Mouse (Mus musculus): ENCODE data around the gene Wnt11. TPM values are rescaled to one million over a fixed set of nuclear protein-coding genes. Genes with fewer than 3 reads are reported as not detected.

Gene Wnt11
- polyA plus RNA-seq, 2 experiments = 39.1 to 115 TPM

DNA sequence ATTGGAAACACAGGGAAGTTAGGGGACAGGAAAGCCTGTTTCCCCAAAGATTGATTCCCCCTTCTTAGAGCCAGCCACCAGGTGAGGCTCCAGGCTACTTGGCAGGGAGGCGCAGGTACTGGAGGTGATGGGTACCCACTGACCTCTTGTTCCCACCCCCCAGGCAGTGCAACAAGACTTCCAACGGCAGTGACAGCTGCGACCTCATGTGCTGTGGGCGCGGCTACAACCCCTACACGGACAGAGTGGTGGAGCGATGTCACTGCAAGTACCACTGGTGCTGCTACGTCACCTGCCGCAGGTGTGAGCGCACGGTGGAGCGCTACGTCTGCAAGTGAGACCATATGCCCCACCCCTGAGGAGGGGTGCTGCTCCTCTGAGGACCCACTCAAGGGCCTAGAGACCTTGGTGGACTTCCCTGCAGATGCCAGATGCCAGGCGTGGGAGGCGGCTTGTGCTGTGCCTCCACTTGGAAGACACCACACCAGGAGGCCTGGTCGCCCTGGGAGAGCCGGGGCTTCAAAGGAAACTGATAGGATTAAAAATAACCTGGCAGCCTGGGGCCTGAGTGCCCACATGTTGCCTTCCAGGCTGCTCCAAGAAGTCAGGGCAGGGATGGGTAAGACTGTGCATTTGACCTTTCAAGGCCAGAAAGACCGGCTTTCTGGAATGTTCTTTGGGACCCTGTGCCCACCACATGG lies 18.2 kb downstream of the Wnt11 start:
- TF ChIP-seq POLR2A (IDR thresholded peaks at IDR 0.05; ENCODE audit: borderline replicate concordance, extremely low read depth, insufficient read depth, insufficient read length) = no peak

DNA sequence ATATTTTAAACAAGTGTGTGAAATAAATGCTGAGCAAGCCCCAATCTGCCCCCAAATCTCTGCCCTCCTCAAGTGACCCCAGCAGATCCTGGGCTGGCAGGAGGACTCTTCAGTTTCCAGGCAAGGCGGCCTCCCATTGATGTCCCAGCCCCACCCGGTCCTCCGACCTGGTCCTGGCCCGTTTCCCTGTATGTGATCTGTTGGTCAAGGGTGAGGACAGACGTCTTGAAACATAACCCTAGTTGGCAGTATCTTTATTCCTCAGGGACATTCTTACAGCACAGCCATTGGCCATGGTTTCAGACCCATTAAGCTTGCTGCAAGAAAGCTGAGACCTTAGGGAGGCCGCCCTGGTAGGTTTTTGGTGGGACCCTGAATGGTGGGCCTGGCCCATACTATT lies 18.9 kb downstream of the Wnt11 start:
- no peak overlapping the region for H3K27ac ChIP-seq (replicated peaks; ENCODE audit: low read depth, low read length)
- no peaks in the 10 kb centered on the region for H3K9me3 ChIP-seq (ENCODE audit: control insufficient read depth, low read length)
- peaks cover 34% of the 10 kb centered on the region for H3K4me1 ChIP-seq (ENCODE audit: control insufficient read depth, insufficient read depth, low read length)
- no peak overlapping the region for H3K4me3 ChIP-seq (replicated peaks; ENCODE audit: low read length)
- H3K4me2 ChIP-seq (replicated peaks; ENCODE audit: low read depth, low read length, severe bottlenecking) = no peak overlapping the region
- H3K9ac ChIP-seq (ENCODE audit: low read depth, low read length, severe bottlenecking) = no peak overlapping the region
- no peak for DNase-seq (ENCODE audit: low spot score)
- no peak for TF ChIP-seq POLR2A (IDR thresholded peaks at IDR 0.05; ENCODE audit: borderline replicate concordance, extremely low read depth, insufficient read depth, insufficient read length)
- no peak for ATAC-seq (ENCODE audit: low FRiP score, low read depth)
- H3K36me3 ChIP-seq (ENCODE audit: control insufficient read depth, insufficient read depth, low read length) = peaks cover 40% of the 10 kb centered on the region
- WGBS = 80% methylated on average over 6 of the region's 6 CpGs
- no peaks in the 10 kb centered on the region for H3K27me3 ChIP-seq (ENCODE audit: control insufficient read depth, insufficient read depth, low read length)

More for the DNA sequence above, 18.2 kb downstream of the Wnt11 start:
- no peak for DNase-seq (ENCODE audit: low spot score)
- Histone ChIP-seq H3K4me2 (replicated peaks; ENCODE audit: low read depth, low read length, severe bottlenecking) (no peak overlapping the region), H3K27ac (replicated peaks; ENCODE audit: low read depth, low read length) (no peak overlapping the region), H3K9ac (ENCODE audit: low read depth, low read length, severe bottlenecking) (no peak overlapping the region), H3K27me3 (ENCODE audit: control insufficient read depth, insufficient read depth, low read length) (no peaks in the 10 kb centered on the region), H3K4me1 (ENCODE audit: control insufficient read depth, insufficient read depth, low read length) (peaks cover 32% of the 10 kb centered on the region), H3K9me3 (ENCODE audit: control insufficient read depth, low read length) (no peaks in the 10 kb centered on the region), H3K4me3 (replicated peaks; ENCODE audit: low read length) (no peak overlapping the region), H3K36me3 (ENCODE audit: control insufficient read depth, insufficient read depth, low read length) (peaks cover 46% of the 10 kb centered on the region)
- WGBS = 74% methylated on average over 18 of the region's 18 CpGs
- no peak for ATAC-seq (ENCODE audit: low FRiP score, low read depth)

DNA sequence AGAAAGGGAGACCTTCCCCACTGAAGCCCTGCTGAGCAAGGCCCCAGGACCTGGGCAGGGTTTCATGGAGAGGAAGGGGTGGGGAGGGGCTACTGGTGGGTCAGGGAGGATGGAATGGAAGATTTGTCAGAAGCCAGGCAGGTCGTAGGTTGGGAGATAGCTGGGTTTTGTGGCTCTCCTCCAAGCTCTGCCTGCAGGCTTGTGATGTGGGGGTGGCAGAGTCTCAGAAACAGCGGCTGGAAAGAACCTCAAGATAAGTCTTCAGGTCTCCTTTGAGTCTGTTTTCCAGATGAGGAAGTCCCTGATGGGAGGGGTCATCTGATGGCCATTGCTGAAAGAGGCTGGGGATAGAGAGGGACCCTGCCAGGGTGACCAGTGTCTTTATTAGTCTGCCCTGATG lies 20.5 kb downstream of the Wnt11 start:
- no peak for DNase-seq (ENCODE audit: low spot score)
- Histone ChIP-seq H3K27me3 (ENCODE audit: control insufficient read depth, insufficient read depth, low read length) (no peaks in the 10 kb centered on the region), H3K4me1 (ENCODE audit: control insufficient read depth, insufficient read depth, low read length) (peaks cover 34% of the 10 kb centered on the region), H3K36me3 (ENCODE audit: control insufficient read depth, insufficient read depth, low read length) (peaks cover 33% of the 10 kb centered on the region), H3K27ac (replicated peaks; ENCODE audit: low read depth, low read length) (no peak overlapping the region), H3K4me2 (replicated peaks; ENCODE audit: low read depth, low read length, severe bottlenecking) (no peak overlapping the region), H3K4me3 (replicated peaks; ENCODE audit: low read length) (no peak overlapping the region), H3K9ac (ENCODE audit: low read depth, low read length, severe bottlenecking) (no peak overlapping the region), H3K9me3 (ENCODE audit: control insufficient read depth, low read length) (no peaks in the 10 kb centered on the region)
- WGBS = 74% methylated on average over 2 of the region's 2 CpGs
- no peak for TF ChIP-seq POLR2A (IDR thresholded peaks at IDR 0.05; ENCODE audit: borderline replicate concordance, extremely low read depth, insufficient read depth, insufficient read length)
- no peak for ATAC-seq (ENCODE audit: low FRiP score, low read depth)

DNA sequence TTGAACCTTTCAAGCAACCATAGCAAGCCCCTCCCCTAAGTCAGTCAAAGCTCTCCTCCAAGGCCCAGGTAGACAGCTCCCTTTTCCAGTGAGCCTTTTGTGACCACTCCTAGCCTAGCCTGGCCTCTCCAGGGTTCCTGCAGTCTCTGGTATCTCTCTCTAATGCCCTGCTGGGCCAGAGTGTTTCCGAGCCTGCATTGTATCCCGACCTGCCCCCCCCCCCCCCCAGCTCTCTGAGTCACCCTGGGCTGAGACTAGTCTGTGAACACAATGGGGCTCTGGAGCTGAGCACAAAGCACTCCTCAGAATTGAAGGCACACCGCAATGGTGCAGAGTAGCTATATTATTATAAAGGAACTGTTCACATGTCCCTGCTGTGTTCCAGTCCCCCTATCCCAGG lies 21.2 kb downstream of the Wnt11 start:
- peaks cover 33% of the 10 kb centered on the region for H3K36me3 ChIP-seq (ENCODE audit: control insufficient read depth, insufficient read depth, low read length)
- TF ChIP-seq POLR2A (IDR thresholded peaks at IDR 0.05; ENCODE audit: borderline replicate concordance, extremely low read depth, insufficient read depth, insufficient read length) = no peak
- H3K4me3 ChIP-seq (replicated peaks; ENCODE audit: low read length) = no peak overlapping the region
- peaks cover 31% of the 10 kb centered on the region for H3K4me1 ChIP-seq (ENCODE audit: control insufficient read depth, insufficient read depth, low read length)
- H3K27me3 ChIP-seq (ENCODE audit: control insufficient read depth, insufficient read depth, low read length) = no peaks in the 10 kb centered on the region
- H3K9me3 ChIP-seq (ENCODE audit: control insufficient read depth, low read length) = no peaks in the 10 kb centered on the region
- no peak overlapping the region for H3K9ac ChIP-seq (ENCODE audit: low read depth, low read length, severe bottlenecking)
- 71% methylated on average over 3 of the region's 3 CpGs for WGBS
- ATAC-seq (ENCODE audit: low FRiP score, low read depth) = no peak
- no peak overlapping the region for H3K4me2 ChIP-seq (replicated peaks; ENCODE audit: low read depth, low read length, severe bottlenecking)
- no peak for DNase-seq (ENCODE audit: low spot score)
- no peak overlapping the region for H3K27ac ChIP-seq (replicated peaks; ENCODE audit: low read depth, low read length)

DNA sequence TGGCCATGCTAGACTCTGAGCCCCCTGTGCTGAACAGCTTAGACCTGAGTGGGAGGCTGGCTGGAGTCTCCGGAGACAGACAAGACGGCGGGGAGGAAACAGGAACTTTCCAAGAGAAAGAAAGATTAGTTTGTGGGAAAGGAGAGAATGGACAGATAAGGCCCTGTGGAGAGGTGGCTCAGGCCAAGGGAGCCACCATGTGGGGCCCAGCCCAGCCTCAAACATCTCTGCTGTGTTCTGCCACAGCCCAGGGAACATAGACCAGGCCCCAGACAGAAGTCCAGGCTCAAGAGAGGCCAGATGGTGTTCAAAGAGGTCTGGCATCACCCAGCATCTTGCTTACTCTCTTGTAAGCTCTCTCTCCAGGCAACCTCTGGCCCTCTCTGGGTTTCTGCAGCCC lies 22.2 kb downstream of the Wnt11 start:
- Histone ChIP-seq H3K4me2 (replicated peaks; ENCODE audit: low read depth, low read length, severe bottlenecking) (no peak overlapping the region), H3K9ac (ENCODE audit: low read depth, low read length, severe bottlenecking) (no peak overlapping the region), H3K4me3 (replicated peaks; ENCODE audit: low read length) (no peak overlapping the region), H3K27me3 (ENCODE audit: control insufficient read depth, insufficient read depth, low read length) (no peaks in the 10 kb centered on the region), H3K9me3 (ENCODE audit: control insufficient read depth, low read length) (no peaks in the 10 kb centered on the region), H3K36me3 (ENCODE audit: control insufficient read depth, insufficient read depth, low read length) (peaks cover 25% of the 10 kb centered on the region), H3K27ac (replicated peaks; ENCODE audit: low read depth, low read length) (no peak overlapping the region), H3K4me1 (ENCODE audit: control insufficient read depth, insufficient read depth, low read length) (peaks cover 22% of the 10 kb centered on the region)
- TF ChIP-seq POLR2A (IDR thresholded peaks at IDR 0.05; ENCODE audit: borderline replicate concordance, extremely low read depth, insufficient read depth, insufficient read length) = no peak
- no peak for DNase-seq (ENCODE audit: low spot score)
- WGBS = 62% methylated on average over 3 of the region's 3 CpGs
- no peak for ATAC-seq (ENCODE audit: low FRiP score, low read depth)

All from limb, embryonic 14.5 days (tissue).